In the genomic region with DNA sequence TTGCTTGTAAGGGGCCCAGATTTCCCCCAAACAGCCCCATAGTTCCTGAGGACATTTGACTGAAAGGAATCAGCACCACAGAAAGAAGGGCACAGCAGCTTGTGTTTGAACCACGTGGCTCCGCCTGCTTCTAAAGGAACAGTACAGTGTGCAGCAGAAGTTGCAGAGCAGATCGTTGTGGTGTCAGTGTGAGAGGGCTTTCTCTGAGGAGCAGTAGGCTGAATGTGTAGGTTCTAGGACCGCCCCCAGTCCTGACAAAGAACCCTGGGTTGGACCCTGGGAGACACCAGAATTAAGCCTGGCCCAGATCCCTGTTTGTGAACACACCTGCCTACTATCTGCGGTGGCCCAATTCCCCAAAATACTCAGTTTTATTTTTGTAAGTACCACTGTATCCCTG, we compare ENCODE assay signal across 8 mouse cellular contexts. TPM values are rescaled to one million over a fixed set of nuclear protein-coding genes. Genes with fewer than 3 reads are reported as not detected.
DNase-seq lines count a peak whose midpoint lies in the region; ATAC-seq and TF ChIP-seq lines count a peak whose summit lies in the region.

No protein-coding gene starts in this region.

- peaks cover 19% of the 10 kb centered on the region for H3K36me3 ChIP-seq in forebrain, postnatal 0 days (ENCODE audit: insufficient read depth)
- H3K36me3 ChIP-seq in forebrain, embryonic 13.5 days (ENCODE audit: poor library complexity, severe bottlenecking) = peaks cover 24% of the 10 kb centered on the region
- H3K36me3 ChIP-seq in lung, embryonic 14.5 days (ENCODE audit: insufficient read depth) = peaks cover 32% of the 10 kb centered on the region
- peaks cover 23% of the 10 kb centered on the region for H3K36me3 ChIP-seq in embryonic facial prominence, embryonic 13.5 days
- H3K36me3 ChIP-seq in neural tube, embryonic 13.5 days = peaks cover 25% of the 10 kb centered on the region

- H3K9me3 ChIP-seq in forebrain, postnatal 0 days (ENCODE audit: low read length) = no peaks in the 10 kb centered on the region
- H3K9me3 ChIP-seq in forebrain, embryonic 13.5 days (replicated peaks) = no peaks in the 10 kb centered on the region
- no peaks in the 10 kb centered on the region for H3K9me3 ChIP-seq in lung, embryonic 14.5 days (ENCODE audit: low read depth, low read length)
- no peaks in the 10 kb centered on the region for H3K9me3 ChIP-seq in embryonic facial prominence, embryonic 13.5 days
- H3K9me3 ChIP-seq in neural tube, embryonic 13.5 days = no peaks in the 10 kb centered on the region

- no peak overlapping the region for H3K27ac ChIP-seq in forebrain, postnatal 0 days (ENCODE audit: low read depth, low read length)
- H3K27ac ChIP-seq in forebrain, embryonic 13.5 days = no peak overlapping the region
- no peak overlapping the region for H3K27ac ChIP-seq in lung, embryonic 14.5 days (ENCODE audit: low read depth)
- H3K27ac ChIP-seq in embryonic facial prominence, embryonic 13.5 days = 0 out of 2 replicates have a peak overlapping the region, but pooled peaks have one; percentile 94
- no peak overlapping the region for H3K27ac ChIP-seq in neural tube, embryonic 13.5 days (replicated peaks)

- no peak for TF ChIP-seq CTCF in forebrain, postnatal 0 days (IDR thresholded peaks at IDR 0.05; ENCODE audit: low read depth)
- TF ChIP-seq CTCF in lung, embryonic 14.5 days (IDR thresholded peaks at IDR 0.05; ENCODE audit: low read depth) = no peak

- no peaks in the 10 kb centered on the region for H3K27me3 ChIP-seq in forebrain, postnatal 0 days (ENCODE audit: insufficient read depth, low read length)
- H3K27me3 ChIP-seq in forebrain, embryonic 13.5 days = no peaks in the 10 kb centered on the region
- no peaks in the 10 kb centered on the region for H3K27me3 ChIP-seq in lung, embryonic 14.5 days (ENCODE audit: insufficient read depth, low read length)
- no peaks in the 10 kb centered on the region for H3K27me3 ChIP-seq in embryonic facial prominence, embryonic 13.5 days
- no peaks in the 10 kb centered on the region for H3K27me3 ChIP-seq in neural tube, embryonic 13.5 days

- ATAC-seq in forebrain, postnatal 0 days = no peak
- no peak for ATAC-seq in forebrain, embryonic 13.5 days
- no peak for ATAC-seq in lung, embryonic 14.5 days (ENCODE audit: insufficient read depth)
- no peak for ATAC-seq in embryonic facial prominence, embryonic 13.5 days (ENCODE audit: insufficient number of reproducible peaks, insufficient read depth, low FRiP score, low TSS enrichment, low read depth)
- ATAC-seq in neural tube, embryonic 13.5 days (ENCODE audit: low read depth) = no peak

- H3K4me1 ChIP-seq in forebrain, postnatal 0 days (ENCODE audit: insufficient read depth) = peaks cover 7% of the 10 kb centered on the region
- peaks cover 39% of the 10 kb centered on the region for H3K4me1 ChIP-seq in forebrain, embryonic 13.5 days
- H3K4me1 ChIP-seq in lung, embryonic 14.5 days (ENCODE audit: insufficient read depth) = 0 out of 2 replicates have a peak, but pooled peaks cover 7% of the 10 kb centered on the region
- peaks cover 36% of the 10 kb centered on the region for H3K4me1 ChIP-seq in embryonic facial prominence, embryonic 13.5 days
- H3K4me1 ChIP-seq in neural tube, embryonic 13.5 days (replicated peaks) = peaks cover 38% of the 10 kb centered on the region

- peak; percentile 18 for DNase-seq in forebrain, postnatal 0 days
- DNase-seq in lung, embryonic 14.5 days = peak; percentile 15
- DNase-seq in lung, adult 18-20 months = no peak
- no peak for DNase-seq in embryo, embryonic 10.5 days (ENCODE audit: low spot score)
- no peak for DNase-seq in retina, embryonic 14.5 days (ENCODE audit: low spot score)

- no peak overlapping the region for H3K9ac ChIP-seq in forebrain, postnatal 0 days
- no peak overlapping the region for H3K9ac ChIP-seq in forebrain, embryonic 13.5 days
- peak overlapping the region; percentile 89; the same call in 1 of the 2 replicates for H3K9ac ChIP-seq in lung, embryonic 14.5 days
- peak overlapping the region; percentile 92; the same call in 1 of the 2 replicates for H3K9ac ChIP-seq in embryonic facial prominence, embryonic 13.5 days
- peak overlapping the region; percentile 80 for H3K9ac ChIP-seq in neural tube, embryonic 13.5 days

- H3K4me2 ChIP-seq in forebrain, postnatal 0 days (ENCODE audit: low read depth) = no peak overlapping the region
- no peak overlapping the region for H3K4me2 ChIP-seq in forebrain, embryonic 13.5 days
- H3K4me2 ChIP-seq in lung, embryonic 14.5 days = peak overlapping the region; percentile 89
- H3K4me2 ChIP-seq in embryonic facial prominence, embryonic 13.5 days = peak overlapping the region; percentile 93
- H3K4me2 ChIP-seq in neural tube, embryonic 13.5 days = peak overlapping the region; percentile 74; the same call in 1 of the 2 replicates

- no peak overlapping the region for H3K4me3 ChIP-seq in forebrain, postnatal 0 days (ENCODE audit: low read depth, low read length)
- H3K4me3 ChIP-seq in forebrain, embryonic 13.5 days = no peak overlapping the region
- H3K4me3 ChIP-seq in lung, embryonic 14.5 days (ENCODE audit: low read depth, low read length) = peak overlapping the region; percentile 80
- peak overlapping the region; percentile 63; the same call in 1 of the 2 replicates for H3K4me3 ChIP-seq in embryonic facial prominence, embryonic 13.5 days
- H3K4me3 ChIP-seq in neural tube, embryonic 13.5 days = peak overlapping the region; percentile 48; the same call in 1 of the 2 replicates

- WGBS in forebrain, postnatal 0 days = 64% methylated on average over 5 of the region's 5 CpGs
- 69% methylated on average over 5 of the region's 5 CpGs for WGBS in forebrain, embryonic 13.5 days
- 63% methylated on average over 5 of the region's 5 CpGs for WGBS in lung, embryonic 14.5 days
- WGBS in embryonic facial prominence, embryonic 13.5 days = 70% methylated on average over 5 of the region's 5 CpGs
- 75% methylated on average over 5 of the region's 5 CpGs for WGBS in neural tube, embryonic 13.5 days

RNA-seq across cellular contexts. Expression of a gene that starts 1.6 kb away (rescaled TPM):
- 19.0 and 19.4 TPM in 2 replicates for total RNA-seq in forebrain, postnatal 0 days (2014; rRNA removed)
- 9.6 and 13.4 TPM in 2 replicates for polyA plus RNA-seq in forebrain, postnatal 0 days (2015; fragmentation: Nextera tagmentation; extraction: Ambion mirVana)
- 4.8 and 5.4 TPM in 2 replicates for polyA plus RNA-seq in forebrain, embryonic 13.5 days (2015; fragmentation: Nextera tagmentation; extraction: Ambion mirVana)
- polyA plus RNA-seq in lung, embryonic 14.5 days (2014; fragmentation: Nextera tagmentation; extraction: Ambion mirVana) = 19.2 and 21.8 TPM in 2 replicates
- 16.4 and 19.0 TPM in 2 replicates for polyA plus RNA-seq in embryonic facial prominence, embryonic 13.5 days (2015; fragmentation: Nextera tagmentation; extraction: Ambion mirVana)
- polyA plus RNA-seq in neural tube, embryonic 13.5 days (2015; fragmentation: Nextera tagmentation; extraction: Ambion mirVana) = 9.7 and 9.9 TPM in 2 replicates

RNA-seq across cellular contexts. Expression of a gene that starts 5.2 kb away (rescaled TPM):
- total RNA-seq in forebrain, postnatal 0 days (2014; rRNA removed) = 18.2 and 20.7 TPM in 2 replicates
- polyA plus RNA-seq in forebrain, postnatal 0 days (2015; fragmentation: Nextera tagmentation; extraction: Ambion mirVana) = 13.2 and 13.7 TPM in 2 replicates
- 20.0 and 21.5 TPM in 2 replicates for polyA plus RNA-seq in forebrain, embryonic 13.5 days (2015; fragmentation: Nextera tagmentation; extraction: Ambion mirVana)
- 27.2 and 30.1 TPM in 2 replicates for polyA plus RNA-seq in lung, embryonic 14.5 days (2014; fragmentation: Nextera tagmentation; extraction: Ambion mirVana)
- polyA plus RNA-seq in embryonic facial prominence, embryonic 13.5 days (2015; fragmentation: Nextera tagmentation; extraction: Ambion mirVana) = 27.0 and 33.2 TPM in 2 replicates
- 19.0 and 20.9 TPM in 2 replicates for polyA plus RNA-seq in neural tube, embryonic 13.5 days (2015; fragmentation: Nextera tagmentation; extraction: Ambion mirVana)

RNA-seq across cellular contexts. Expression of a gene that starts 14.1 kb away (rescaled TPM):
- total RNA-seq in forebrain, postnatal 0 days (2014; rRNA removed) = 0.05 TPM in 1 of 2 replicates, not detected in the other
- not detected in 2 replicates for polyA plus RNA-seq in forebrain, postnatal 0 days (2015; fragmentation: Nextera tagmentation; extraction: Ambion mirVana)
- not detected in 2 replicates for polyA plus RNA-seq in forebrain, embryonic 13.5 days (2015; fragmentation: Nextera tagmentation; extraction: Ambion mirVana)
- polyA plus RNA-seq in lung, embryonic 14.5 days (2014; fragmentation: Nextera tagmentation; extraction: Ambion mirVana) = 0.43 TPM in 1 of 2 replicates, not detected in the other
- polyA plus RNA-seq in embryonic facial prominence, embryonic 13.5 days (2015; fragmentation: Nextera tagmentation; extraction: Ambion mirVana) = not detected in 2 replicates
- not detected in 2 replicates for polyA plus RNA-seq in neural tube, embryonic 13.5 days (2015; fragmentation: Nextera tagmentation; extraction: Ambion mirVana)

RNA-seq across cellular contexts. Expression of a gene that starts 26.9 kb away (rescaled TPM):
- 162 and 178 TPM in 2 replicates for total RNA-seq in forebrain, postnatal 0 days (2014; rRNA removed)
- 6.9 and 7.9 TPM in 2 replicates for polyA plus RNA-seq in forebrain, postnatal 0 days (2015; fragmentation: Nextera tagmentation; extraction: Ambion mirVana)
- polyA plus RNA-seq in forebrain, embryonic 13.5 days (2015; fragmentation: Nextera tagmentation; extraction: Ambion mirVana) = 7.7 and 9.6 TPM in 2 replicates
- polyA plus RNA-seq in lung, embryonic 14.5 days (2014; fragmentation: Nextera tagmentation; extraction: Ambion mirVana) = 5.3 and 5.6 TPM in 2 replicates
- polyA plus RNA-seq in embryonic facial prominence, embryonic 13.5 days (2015; fragmentation: Nextera tagmentation; extraction: Ambion mirVana) = 7.5 and 8.7 TPM in 2 replicates
- polyA plus RNA-seq in neural tube, embryonic 13.5 days (2015; fragmentation: Nextera tagmentation; extraction: Ambion mirVana) = 8.0 and 8.8 TPM in 2 replicates

RNA-seq across cellular contexts. Expression of a gene that starts 29.1 kb away (rescaled TPM):
- total RNA-seq in forebrain, postnatal 0 days (2014; rRNA removed) = 7.1 and 8.4 TPM in 2 replicates
- polyA plus RNA-seq in forebrain, postnatal 0 days (2015; fragmentation: Nextera tagmentation; extraction: Ambion mirVana) = 8.4 and 8.7 TPM in 2 replicates
- polyA plus RNA-seq in forebrain, embryonic 13.5 days (2015; fragmentation: Nextera tagmentation; extraction: Ambion mirVana) = 5.0 and 7.5 TPM in 2 replicates
- 13.6 and 18.3 TPM in 2 replicates for polyA plus RNA-seq in lung, embryonic 14.5 days (2014; fragmentation: Nextera tagmentation; extraction: Ambion mirVana)
- 15.0 and 15.2 TPM in 2 replicates for polyA plus RNA-seq in embryonic facial prominence, embryonic 13.5 days (2015; fragmentation: Nextera tagmentation; extraction: Ambion mirVana)
- 9.5 and 9.8 TPM in 2 replicates for polyA plus RNA-seq in neural tube, embryonic 13.5 days (2015; fragmentation: Nextera tagmentation; extraction: Ambion mirVana)

Comparison
In these comparisons a context has a peak if more than half of its experiments do, and no peak if none do; other contexts are left out.
1. DNase-seq: peak in forebrain, postnatal 0 days (single experiment) and lung, embryonic 14.5 days (single experiment); none in lung, adult 18-20 months (0 of 2), embryo, embryonic 10.5 days (single experiment) and retina, embryonic 14.5 days (single experiment).
2. H3K4me2 ChIP-seq: peak in lung, embryonic 14.5 days (single experiment), embryonic facial prominence, embryonic 13.5 days (single experiment) and neural tube, embryonic 13.5 days (single experiment); none in forebrain, postnatal 0 days (single experiment) and forebrain, embryonic 13.5 days (single experiment).
3. H3K4me3 ChIP-seq: peak in lung, embryonic 14.5 days (single experiment), embryonic facial prominence, embryonic 13.5 days (single experiment) and neural tube, embryonic 13.5 days (single experiment); none in forebrain, postnatal 0 days (single experiment) and forebrain, embryonic 13.5 days (single experiment).
4. H3K9ac ChIP-seq: peak in lung, embryonic 14.5 days (single experiment), embryonic facial prominence, embryonic 13.5 days (single experiment) and neural tube, embryonic 13.5 days (single experiment); none in forebrain, postnatal 0 days (single experiment) and forebrain, embryonic 13.5 days (single experiment).